Mouse (Mus musculus): ENCODE measurements around the gene Cntnap1.

Cntnap1 gene

DNA sequence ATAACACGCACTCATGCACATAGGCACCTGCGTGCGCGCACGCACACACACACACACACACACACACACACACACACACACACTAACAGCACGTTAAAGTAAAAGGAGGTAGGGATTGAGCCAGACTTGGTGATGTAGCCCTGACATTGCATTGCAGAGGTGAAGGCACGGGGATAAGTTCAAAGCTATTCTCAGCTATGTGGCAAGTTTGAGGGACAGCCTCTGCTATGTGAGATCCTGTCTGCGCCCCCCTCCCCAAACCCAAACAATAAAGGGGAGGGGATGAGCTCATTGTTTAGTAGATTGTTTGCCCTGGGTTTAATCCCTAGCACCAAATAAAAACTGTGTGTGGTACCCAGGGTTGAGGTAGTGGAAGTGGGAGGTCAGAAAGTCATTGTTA lies 29.2 kb upstream of the Cntnap1 start:
- ChIA-PET POLR2A (interaction anchor here in 2 of 4 experiments (0.7 to 1.8 kb wide), 10 partner anchors 9 to 303 kb away, joined by 3 to 6 read pairs (median 3); partner anchors contain the start of genes Plekhh3 (in 1 of the 2), Retreg3 (in 1 of the 2) and Tubg1 (in 1 of the 2)), CTCF (interaction anchor here in 2 of 4 experiments (0.6 to 3.1 kb wide), 4 partner anchors 10 to 121 kb away, joined by 3 to 10 read pairs (median 4); no protein-coding TSS in a partner anchor)

DNA sequence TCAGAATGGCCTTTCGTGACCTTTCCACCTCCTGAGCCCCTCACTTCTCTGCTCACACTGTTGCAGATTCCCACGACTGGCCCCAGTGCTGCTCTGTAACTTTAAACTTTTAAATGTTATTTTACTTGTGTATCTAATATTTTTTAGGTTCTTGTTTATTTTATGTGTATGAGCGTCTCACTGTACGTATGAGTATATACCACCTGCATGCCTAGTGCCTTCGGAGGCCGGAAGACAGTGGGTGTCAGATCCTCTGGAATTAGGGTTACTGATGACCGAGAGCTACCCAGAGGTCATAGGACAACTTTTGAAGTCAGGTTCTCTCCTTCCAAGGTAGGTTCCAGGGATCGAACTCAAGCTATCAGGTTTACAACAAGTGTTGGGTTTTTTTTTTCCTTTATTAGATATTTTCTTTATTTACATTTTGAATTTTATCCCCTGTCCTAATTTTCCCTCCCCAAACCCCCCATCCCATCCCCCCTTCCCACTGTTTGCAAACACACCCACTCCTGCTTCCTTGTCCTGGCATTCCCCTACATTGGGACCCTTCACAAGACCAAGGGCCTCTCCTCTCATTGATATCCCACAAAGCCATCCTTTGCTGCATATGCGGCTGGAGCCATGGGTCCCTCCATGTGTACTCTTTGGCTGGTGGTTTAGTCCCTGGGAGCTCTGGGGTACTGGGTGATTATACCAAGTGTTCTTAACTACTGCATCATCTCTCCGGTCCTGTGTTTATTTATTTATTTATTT lies 27.9 kb upstream of the Cntnap1 start:
- ChIA-PET CTCF (interaction anchor here in 1 of 4 experiments (0.5 to 3.1 kb wide), 2 partner anchors 11 to 155 kb away, joined by 3 to 10 read pairs; no protein-coding TSS in a partner anchor), POLR2A (interaction anchor here in 2 of 4 experiments (0.6 to 1.4 kb wide), 4 partner anchors 23 to 543 kb away, joined by 3 to 4 read pairs (median 4); partner anchors contain the start of genes Plekhh3 (in 1 of the 2), Retreg3 (in 1 of the 2) and Tubg1 (in 1 of the 2))

GRCm38 (mm10) chr11:101143338-101144225 lies 26.7 kb upstream of the Cntnap1 start:
- ChIA-PET POLR2A (interaction anchor here in 3 of 4 experiments (0.5 to 1.5 kb wide), 9 partner anchors 9 to 185 kb away, joined by 3 to 5 read pairs (median 3); partner anchors contain the start of gene Plekhh3 (in 1 of the 3)), CTCF (interaction anchor here in 3 of 4 experiments (0.6 to 1.4 kb wide), 7 partner anchors 12 to 778 kb away, joined by 3 to 5 read pairs (median 3); partner anchors contain the start of gene Psmc3ip (in 1 of the 3))

DNA sequence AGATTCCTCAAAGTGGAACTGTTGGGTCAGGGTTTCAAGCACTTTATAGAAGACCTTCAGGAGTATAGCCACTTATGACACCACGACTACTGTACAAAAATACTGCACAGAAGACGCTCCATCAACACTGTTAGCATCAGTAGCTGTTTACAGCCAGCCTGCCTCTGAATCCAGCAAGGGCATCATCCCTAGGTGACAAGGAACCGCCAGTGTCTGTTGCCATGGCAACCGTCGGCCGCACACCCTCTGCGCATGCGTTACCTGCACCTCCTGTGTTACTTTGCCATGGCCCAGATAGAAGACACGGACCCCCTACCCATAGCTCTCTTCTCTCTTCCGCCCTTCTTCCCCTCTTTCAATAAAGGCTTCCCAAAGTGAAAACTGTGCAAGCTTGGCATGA lies 23.9 kb upstream of the Cntnap1 start:
- POLR2A ChIA-PET, result interaction anchor here (0.6 to 2.1 kb wide), 8 partner anchors 8 to 627 kb away, joined by 3 to 8 read pairs (median 4); partner anchors contain the start of genes Plekhh3 (in 1 of the 4), Retreg3 (in 1 of the 4) and Tubg1 (in 1 of the 4)

DNA sequence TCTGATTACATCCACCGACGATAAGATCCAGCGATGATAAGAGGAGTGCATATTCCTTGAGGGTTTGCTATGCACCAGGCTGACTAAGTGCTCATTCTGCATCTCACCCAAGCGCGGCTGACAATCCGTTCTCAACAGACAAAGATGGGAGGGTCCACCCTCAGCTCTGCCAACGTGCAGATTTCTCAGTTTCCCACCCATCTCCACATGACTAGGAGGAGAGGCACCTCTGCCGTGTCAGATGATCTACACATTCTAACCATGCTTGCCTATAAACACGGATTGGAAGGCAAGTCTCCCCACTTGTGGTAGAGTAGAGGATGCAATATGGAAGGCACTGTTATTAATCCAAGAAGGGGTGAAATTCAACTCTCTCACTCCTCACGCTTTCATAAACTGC lies 21.6 kb upstream of the Cntnap1 start:
- CTCF ChIA-PET, result interaction anchor here (0.5 to 1.6 kb wide), 6 partner anchors 15 to 437 kb away, joined by 3 to 7 read pairs (median 4); partner anchors contain the start of gene Kat2a (in 1 of the 4)
- POLR2A ChIA-PET, result interaction anchor here in 3 of 4 experiments (0.9 to 2.1 kb wide), 9 partner anchors 12 to 29 kb away, joined by 3 to 7 read pairs (median 4); partner anchors contain the start of genes Retreg3 (in 1 of the 3) and Tubg1 (in 1 of the 3)

More for the DNA sequence above, 23.9 kb upstream of the Cntnap1 start:
- CTCF ChIA-PET, result interaction anchor here in 2 of 4 experiments (0.6 to 2.1 kb wide), 4 partner anchors 15 to 42 kb away, joined by 3 to 4 read pairs (median 4); no protein-coding TSS in a partner anchor

GRCm38 (mm10) chr11:101149178-101150105 lies 20.9 kb upstream of the Cntnap1 start:
- ChIA-PET POLR2A (interaction anchor here in 3 of 4 experiments (0.9 to 1.8 kb wide), 8 partner anchors 12 to 30 kb away, joined by 3 to 7 read pairs (median 4); partner anchors contain the start of genes Retreg3 (in 1 of the 3) and Tubg1 (in 1 of the 3)), CTCF (interaction anchor here (0.5 to 1.6 kb wide), 5 partner anchors 14 to 437 kb away, joined by 3 to 7 read pairs (median 4); partner anchors contain the start of gene Kat2a (in 1 of the 4))

GRCm38 (mm10) chr11:101151063-101151462 lies 19.3 kb upstream of the Cntnap1 start:
- POLR2A ChIA-PET, result interaction anchor here in 2 of 4 experiments (0.6 to 1.0 kb wide), 3 partner anchors 10 to 423 kb away, joined by 3 to 9 read pairs (median 3); no protein-coding TSS in a partner anchor

GRCm38 (mm10) chr11:101152825-101153224 lies 17.5 kb upstream of the Cntnap1 start:
- ChIA-PET CTCF (interaction anchor here in 3 of 4 experiments (0.7 to 2.2 kb wide), 5 partner anchors 11 to 24 kb away, joined by 3 to 6 read pairs (median 5); no protein-coding TSS in a partner anchor), POLR2A (interaction anchor here in 2 of 4 experiments (0.6 to 2.5 kb wide), 7 partner anchors 9 to 625 kb away, joined by 3 to 10 read pairs (median 4); partner anchors contain the start of genes Acly (in 1 of the 2) and Cntnap1 (in 1 of the 2))

More at GRCm38 (mm10) chr11:101151063-101151462, 19.3 kb upstream of the Cntnap1 start:
- CTCF ChIA-PET, result interaction anchor here in 3 of 4 experiments (0.6 to 1.9 kb wide), 14 partner anchors 11 to 528 kb away, joined by 3 to 11 read pairs (median 4); partner anchors contain the start of genes Atp6v0a1 (in 1 of the 3), Naglu (in 1 of the 3) and Plekhh3 (in 1 of the 3)

- ChIA-PET POLR2A (interaction anchor here in 3 of 4 experiments (0.6 to 2.9 kb wide), 6 partner anchors 8 to 535 kb away, joined by 3 to 11 read pairs (median 6); partner anchors contain the start of genes Cntnap1 (in 1 of the 3), Nkiras2 (in 1 of the 3) and Plekhh3 (in 1 of the 3)), CTCF (interaction anchor here (0.5 to 2.2 kb wide), 4 partner anchors 9 to 318 kb away, joined by 3 to 8 read pairs (median 4); no protein-coding TSS in a partner anchor)
These were observed 15.7 kb upstream of the Cntnap1 start for GRCm38 (mm10) chr11:101154648-101155047.

GRCm38 (mm10) chr11:101155151-101155550 lies 15.2 kb upstream of the Cntnap1 start:
- ChIA-PET POLR2A (interaction anchor here in 3 of 4 experiments (0.6 to 2.9 kb wide), 6 partner anchors 8 to 536 kb away, joined by 3 to 11 read pairs (median 4); partner anchors contain the start of genes Nkiras2 (in 1 of the 3) and Plekhh3 (in 1 of the 3)), CTCF (interaction anchor here (0.5 to 2.4 kb wide), 10 partner anchors 22 to 318 kb away, joined by 3 to 10 read pairs (median 3); no protein-coding TSS in a partner anchor)

GRCm38 (mm10) chr11:101155728-101156371 lies 14.5 kb upstream of the Cntnap1 start, which contains the start of gene Tubg2:
Tubg2 (plus strand) TSS chr11:101155907.
- ChIA-PET CTCF (interaction anchor here (0.5 to 2.4 kb wide), 16 partner anchors 12 to 1721 kb away, joined by 3 to 10 read pairs (median 3); partner anchors contain the start of gene Rpl27 (in 1 of the 4)), POLR2A (interaction anchor here in 3 of 4 experiments (0.7 to 2.9 kb wide), 12 partner anchors 8 to 36 kb away, joined by 3 to 11 read pairs (median 4); partner anchors contain the start of genes Plekhh3 (in 2 of the 3), Retreg3 (in 2 of the 3), Tubg1 (in 2 of the 3) and Cntnap1 (in 1 of the 3))

DNA sequence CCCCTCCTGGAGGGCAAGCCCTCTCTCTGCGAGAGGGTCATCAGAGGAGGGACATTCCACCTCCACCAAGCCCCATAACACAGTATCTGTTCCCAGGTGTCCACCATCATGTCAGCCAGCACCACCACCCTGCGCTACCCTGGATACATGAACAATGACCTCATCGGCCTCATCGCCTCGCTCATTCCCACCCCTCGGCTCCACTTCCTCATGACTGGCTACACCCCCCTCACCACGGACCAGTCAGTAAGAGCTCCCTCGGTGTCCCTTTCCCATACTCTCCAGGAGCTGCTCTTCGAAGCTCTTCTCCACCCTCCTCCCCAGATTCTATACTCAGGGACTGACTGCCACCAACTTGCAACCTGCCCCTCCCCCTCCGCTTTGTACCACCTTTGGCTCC lies 10.2 kb upstream of the Cntnap1 start:
- ChIA-PET POLR2A (interaction anchor here in 2 of 4 experiments (1.3 to 2.1 kb wide), 3 partner anchors 11 kb away, joined by 3 to 8 read pairs (median 5); partner anchors contain the start of gene Plekhh3 (in 2 of the 2)), CTCF (interaction anchor here in 1 of 4 experiments (2.0 kb wide), 1 partner anchor 29 kb away, joined by 8 read pairs; no protein-coding TSS in a partner anchor)

DNA sequence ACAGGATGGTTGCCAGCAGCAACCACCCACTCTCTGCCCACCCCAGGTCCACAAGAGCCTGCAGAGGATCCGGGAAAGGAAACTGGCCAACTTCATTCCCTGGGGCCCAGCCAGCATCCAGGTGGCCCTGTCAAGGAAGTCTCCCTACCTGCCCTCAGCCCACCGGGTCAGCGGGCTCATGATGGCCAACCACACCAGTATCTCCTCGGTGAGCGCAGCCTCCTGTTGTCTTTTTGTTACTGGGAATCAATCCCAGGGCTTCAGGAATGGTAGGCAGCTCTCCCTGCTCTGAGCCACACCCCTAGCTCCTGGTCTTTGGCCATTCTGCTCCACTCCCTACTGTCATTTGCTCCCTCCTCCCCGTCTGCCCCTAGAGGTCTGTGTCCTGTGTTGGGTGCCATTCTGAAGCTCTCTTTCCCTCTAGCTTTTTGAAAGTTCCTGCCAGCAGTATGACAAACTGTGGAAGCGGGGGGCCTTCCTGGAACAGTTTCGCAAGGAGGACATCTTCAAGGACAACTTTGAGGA lies 9.3 kb upstream of the Cntnap1 start:
- CTCF ChIA-PET, result interaction anchor here in 3 of 4 experiments (0.6 to 2.0 kb wide), 6 partner anchors 10 to 40 kb away, joined by 3 to 8 read pairs (median 4); partner anchors contain the start of gene Plekhh3 (in 1 of the 3)
- POLR2A ChIA-PET, result interaction anchor here in 3 of 4 experiments (0.6 to 3.1 kb wide), 8 partner anchors 10 to 41 kb away, joined by 3 to 10 read pairs (median 4); partner anchors contain the start of genes Plekhh3 (in 2 of the 3), Ccr10 (in 1 of the 3), Cntnap1 (in 1 of the 3) and Retreg3 (in 1 of the 3)

DNA sequence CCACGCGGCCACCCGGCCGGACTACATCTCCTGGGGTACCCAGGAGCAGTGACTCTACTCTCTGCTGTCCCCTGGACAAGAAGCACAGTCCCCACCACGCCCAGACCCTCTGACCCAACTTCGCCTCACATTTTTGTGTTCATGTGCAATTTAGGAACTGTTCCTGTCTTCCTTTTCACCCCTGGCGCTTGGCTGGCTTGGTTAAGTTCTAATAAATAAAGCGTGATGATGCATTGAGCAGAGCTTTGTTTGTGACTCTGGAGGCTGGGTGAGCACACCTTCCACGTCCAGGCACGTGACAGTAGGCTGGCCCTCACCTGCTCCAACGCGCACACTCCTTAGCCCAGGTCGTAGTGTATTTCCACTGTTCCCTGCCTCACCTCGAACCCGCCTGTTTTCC lies 8.8 kb upstream of the Cntnap1 start:
- CTCF ChIA-PET, result interaction anchor here in 3 of 4 experiments (1.0 to 2.0 kb wide), 5 partner anchors 10 to 40 kb away, joined by 3 to 8 read pairs (median 4); partner anchors contain the start of gene Plekhh3 (in 1 of the 3)
- POLR2A ChIA-PET, result interaction anchor here in 3 of 4 experiments (0.7 to 4.2 kb wide), 7 partner anchors 10 to 41 kb away, joined by 3 to 23 read pairs (median 6); partner anchors contain the start of genes Plekhh3 (in 2 of the 3), Ccr10 (in 1 of the 3), Cntnap1 (in 1 of the 3) and Retreg3 (in 1 of the 3)

Measured in embryonic stem cell, embryonic (primary cell).